Mouse (Mus musculus): ENCODE results near the gene Methig1. TPM values are rescaled to one million over a fixed set of nuclear protein-coding genes. Genes with fewer than 3 reads are reported as not detected.
"Not testable (repeated sequence)": the region's sequence is repeated elsewhere in the genome, so short reads cannot be mapped to it uniquely, and the experiment has no call there.

The Methig1 gene
- polyA plus RNA-seq, 1 experiment from 2014 or later = 0.62 TPM

DNA sequence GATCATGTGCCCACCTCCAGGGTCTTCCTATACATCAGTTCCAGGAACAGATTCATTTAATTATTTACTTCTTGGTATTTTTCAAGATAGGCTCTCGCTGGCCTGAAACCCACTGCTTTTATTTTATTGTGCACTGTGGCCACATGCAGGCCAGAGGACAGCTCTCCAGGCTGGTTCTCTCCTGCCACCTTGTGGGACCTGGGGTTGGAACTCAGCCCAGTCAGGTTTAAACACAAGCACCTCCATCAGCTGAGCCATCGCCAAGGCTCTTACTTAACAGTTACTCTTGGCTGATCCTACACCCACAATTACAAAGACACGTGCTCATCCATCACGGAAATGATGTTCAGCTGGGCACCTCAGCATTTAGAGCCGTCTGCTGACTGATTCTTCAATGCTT lies 31.8 kb upstream of the Methig1 start:
- Histone ChIP-seq H3K36me3 (no peaks in the 10 kb centered on the region), H3K4me1 (replicated peaks) (no peaks in the 10 kb centered on the region), H3K27ac (no peak overlapping the region), H3K9me3 (no peaks in the 10 kb centered on the region), H3K27me3 (no peaks in the 10 kb centered on the region), H3K4me3 (no peak overlapping the region), H3K4me2 (no peak overlapping the region), H3K9ac (no peak overlapping the region)
- 54% methylated on average over 5 of the region's 5 CpGs for WGBS
- no peak for ATAC-seq (ENCODE audit: low FRiP score)

DNA sequence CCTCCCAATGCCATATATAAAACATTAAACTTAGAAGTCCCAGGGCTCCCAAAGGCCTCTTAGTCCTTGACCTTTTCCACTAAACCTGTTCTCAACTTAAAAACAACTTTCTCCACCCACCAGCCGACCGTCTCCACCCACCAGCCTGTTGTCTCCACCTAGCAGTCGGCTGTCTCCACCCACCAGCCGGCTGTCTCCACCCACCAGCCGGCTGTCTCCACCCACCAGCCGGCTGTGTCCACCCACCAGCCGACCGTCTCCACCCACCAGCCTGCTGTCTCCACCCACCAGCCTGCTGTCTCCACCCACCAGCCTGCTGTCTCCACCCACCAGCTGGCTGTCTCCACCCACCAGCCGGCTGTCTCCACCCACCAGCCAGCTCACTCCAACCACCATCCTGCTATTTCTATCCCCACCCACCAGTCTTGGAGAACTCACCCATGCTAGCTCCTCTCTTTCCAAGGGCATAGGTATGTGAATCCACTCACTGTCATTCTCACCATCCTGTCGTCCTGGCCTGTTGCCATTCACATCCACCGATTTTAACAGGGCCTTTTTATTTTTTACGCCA lies 28.8 kb upstream of the Methig1 start:
- H3K36me3 ChIP-seq = no peaks in the 10 kb centered on the region
- no peaks in the 10 kb centered on the region for H3K9me3 ChIP-seq
- 0 out of 2 replicates have a peak, but pooled peaks cover 3% of the 10 kb centered on the region for H3K4me1 ChIP-seq (replicated peaks)
- ATAC-seq (ENCODE audit: low FRiP score) = no peak
- H3K9ac ChIP-seq = no peak overlapping the region
- H3K27ac ChIP-seq = no peak overlapping the region
- whole genome bisulfite sequencing = 79% methylated on average over 12 of the region's 12 CpGs
- no peak overlapping the region for H3K4me2 ChIP-seq
- H3K4me3 ChIP-seq = no peak overlapping the region
- no peaks in the 10 kb centered on the region for H3K27me3 ChIP-seq

DNA sequence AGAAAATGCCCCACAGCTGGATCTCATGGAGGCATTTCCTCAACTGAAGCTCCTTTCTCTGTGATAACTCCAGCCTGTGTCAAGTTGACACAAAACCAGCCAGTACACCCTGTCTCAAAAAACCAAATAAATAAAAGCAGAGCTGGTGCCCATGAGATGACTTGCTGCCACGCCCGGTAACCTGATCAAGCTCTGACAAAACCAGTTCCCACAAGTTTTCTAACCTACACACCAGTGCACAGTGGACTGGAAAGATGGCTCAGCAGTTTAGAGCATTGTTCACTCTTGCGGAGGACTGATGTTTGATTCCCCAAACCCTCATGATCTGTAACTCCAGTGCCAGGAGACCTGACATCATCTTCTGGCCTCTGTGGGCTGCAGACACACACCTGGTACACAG lies 27.7 kb upstream of the Methig1 start:
- 91% methylated on average over 3 of the region's 3 CpGs for WGBS
- no peak for ATAC-seq (ENCODE audit: low FRiP score)

DNA sequence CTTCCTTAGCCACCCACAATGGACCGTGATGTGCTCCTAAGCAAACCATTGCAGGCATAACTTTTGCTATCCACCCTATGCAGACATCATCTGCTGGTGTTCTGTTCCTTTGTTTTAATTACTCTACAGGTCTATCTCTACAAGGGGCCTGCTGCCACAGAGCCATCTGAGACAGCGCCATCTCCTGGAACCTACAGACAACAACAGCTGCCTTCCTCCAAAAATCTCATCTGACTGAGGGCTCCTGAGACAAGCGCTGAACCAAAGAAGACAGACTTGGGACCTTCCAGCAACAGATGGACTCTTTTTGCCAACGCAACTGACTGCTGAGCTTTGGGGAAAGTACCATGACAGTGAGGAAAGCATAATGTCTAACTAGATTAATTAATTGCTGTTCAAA lies 24.9 kb upstream of the Methig1 start:
- H3K27ac ChIP-seq; H3K9me3 ChIP-seq; H3K4me1 ChIP-seq (replicated peaks); ATAC-seq (ENCODE audit: low FRiP score); H3K9ac ChIP-seq; H3K36me3 ChIP-seq; H3K4me2 ChIP-seq; H3K4me3 ChIP-seq; H3K27me3 ChIP-seq: not testable (repeated sequence)
- WGBS = 61% methylated on average over 4 of the region's 4 CpGs

More for the DNA sequence above, 27.7 kb upstream of the Methig1 start:
- H3K9ac ChIP-seq = no peak overlapping the region
- no peak overlapping the region for H3K4me2 ChIP-seq
- H3K9me3 ChIP-seq = no peaks in the 10 kb centered on the region
- H3K27me3 ChIP-seq = no peaks in the 10 kb centered on the region
- H3K36me3 ChIP-seq = no peaks in the 10 kb centered on the region
- no peak overlapping the region for H3K27ac ChIP-seq
- 0 out of 2 replicates have a peak, but pooled peaks cover 3% of the 10 kb centered on the region for H3K4me1 ChIP-seq (replicated peaks)
- no peak overlapping the region for H3K4me3 ChIP-seq

DNA sequence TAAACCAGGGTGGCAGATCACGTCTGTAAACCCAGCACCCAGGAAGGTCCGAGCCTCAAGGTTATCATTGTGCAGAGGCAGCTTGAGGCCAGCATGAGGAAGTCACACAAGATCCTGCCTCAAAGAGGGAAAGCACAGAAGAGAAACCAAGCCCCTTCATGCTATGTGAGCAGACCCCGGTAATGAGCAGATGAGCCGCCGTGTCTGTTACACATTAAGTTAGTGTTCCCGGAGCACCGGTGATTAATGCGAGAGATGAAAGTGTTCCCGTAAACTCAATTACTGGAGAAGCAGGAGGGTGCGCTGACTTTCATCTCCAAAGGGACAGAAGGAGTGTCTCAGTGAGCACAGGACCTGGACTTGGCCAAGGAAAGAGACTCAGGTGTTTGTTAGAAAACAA lies 23.6 kb upstream of the Methig1 start:
- H3K27ac ChIP-seq = 0 out of 2 replicates have a peak overlapping the region, but pooled peaks have one; percentile 8
- H3K9ac ChIP-seq; H3K4me1 ChIP-seq (replicated peaks); ATAC-seq (ENCODE audit: low FRiP score); H3K9me3 ChIP-seq; H3K4me3 ChIP-seq; H3K27me3 ChIP-seq; H3K4me2 ChIP-seq; H3K36me3 ChIP-seq: not testable (repeated sequence)
- WGBS = 44% methylated on average over 10 of the region's 10 CpGs

DNA sequence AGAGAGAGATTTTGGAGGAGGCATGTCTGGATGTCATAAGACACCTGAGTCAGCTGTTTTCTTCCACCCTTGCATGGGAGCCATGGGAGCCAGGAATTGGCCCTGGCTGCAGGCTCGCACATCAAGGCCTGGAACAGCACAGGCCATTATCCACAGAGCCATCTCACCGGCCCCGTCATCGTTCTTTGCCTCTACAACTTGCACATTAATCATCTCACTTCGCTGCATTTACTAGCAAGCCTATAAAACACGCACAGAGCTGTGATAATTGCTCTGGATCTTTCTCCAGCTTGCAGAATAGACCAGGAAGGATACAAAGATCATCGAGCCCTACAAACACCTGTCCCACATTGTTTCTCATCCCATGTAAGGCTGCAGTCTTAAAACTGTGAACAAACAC lies 22.2 kb upstream of the Methig1 start:
- H3K4me1 ChIP-seq (replicated peaks) = 0 out of 2 replicates have a peak, but pooled peaks cover 7% of the 10 kb centered on the region
- ATAC-seq (ENCODE audit: low FRiP score) = no peak
- H3K9me3 ChIP-seq = no peaks in the 10 kb centered on the region
- no peaks in the 10 kb centered on the region for H3K36me3 ChIP-seq
- H3K4me2 ChIP-seq = no peak overlapping the region
- 58% methylated on average over 7 of the region's 7 CpGs for WGBS
- H3K4me3 ChIP-seq = no peak overlapping the region
- H3K27ac ChIP-seq = peak overlapping the region; percentile 44; the same call in 1 of the 2 replicates
- no peaks in the 10 kb centered on the region for H3K27me3 ChIP-seq
- no peak overlapping the region for H3K9ac ChIP-seq

DNA sequence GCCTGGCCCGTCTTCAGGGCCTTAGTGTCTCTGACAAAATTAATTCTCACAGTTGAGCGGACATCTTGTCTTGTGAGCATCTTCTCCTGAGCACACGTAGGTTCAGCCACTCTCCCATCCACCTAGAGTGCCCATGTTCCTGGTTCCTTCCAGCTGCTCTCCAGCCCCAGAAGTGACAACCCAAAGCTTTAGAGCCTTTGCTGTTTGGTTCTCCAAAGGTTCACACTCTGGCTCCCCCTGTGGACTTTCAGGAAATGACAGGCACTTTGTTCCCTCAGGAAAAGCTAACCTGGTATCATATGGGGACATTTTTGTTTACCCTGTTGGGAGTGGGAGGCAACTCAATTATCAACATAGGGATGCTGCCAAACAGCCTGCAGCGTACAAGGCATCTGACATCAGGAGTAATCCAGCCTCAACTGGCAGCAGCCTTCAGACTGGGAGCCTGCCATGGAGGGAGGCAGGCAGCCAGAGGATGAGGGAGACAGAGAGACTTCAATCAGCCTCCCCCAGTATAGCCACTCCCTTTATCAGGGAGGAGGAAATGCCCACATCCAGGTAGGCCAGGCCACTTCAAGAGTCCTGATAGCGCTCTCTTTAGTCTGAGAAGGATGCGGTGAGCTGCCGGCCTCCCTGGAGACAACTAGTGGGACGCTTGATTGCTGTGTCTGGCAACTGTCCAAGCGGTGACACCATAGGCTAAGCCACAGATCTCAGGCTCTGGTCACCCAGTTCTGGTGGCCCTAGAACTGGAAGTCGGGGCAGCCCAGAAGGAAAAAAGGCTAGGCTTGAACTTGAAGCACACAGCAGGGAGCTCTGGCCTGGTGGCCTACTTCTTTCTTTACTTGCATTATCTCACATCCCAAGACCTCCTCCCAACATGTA lies 20.6 kb upstream of the Methig1 start:
- H3K4me3 ChIP-seq; H3K4me1 ChIP-seq (replicated peaks); H3K9ac ChIP-seq; H3K27me3 ChIP-seq; H3K27ac ChIP-seq; H3K36me3 ChIP-seq; H3K4me2 ChIP-seq; H3K9me3 ChIP-seq; ATAC-seq (ENCODE audit: low FRiP score): not testable (repeated sequence)
- WGBS = 54% methylated on average over 3 of the region's 10 CpGs

DNA sequence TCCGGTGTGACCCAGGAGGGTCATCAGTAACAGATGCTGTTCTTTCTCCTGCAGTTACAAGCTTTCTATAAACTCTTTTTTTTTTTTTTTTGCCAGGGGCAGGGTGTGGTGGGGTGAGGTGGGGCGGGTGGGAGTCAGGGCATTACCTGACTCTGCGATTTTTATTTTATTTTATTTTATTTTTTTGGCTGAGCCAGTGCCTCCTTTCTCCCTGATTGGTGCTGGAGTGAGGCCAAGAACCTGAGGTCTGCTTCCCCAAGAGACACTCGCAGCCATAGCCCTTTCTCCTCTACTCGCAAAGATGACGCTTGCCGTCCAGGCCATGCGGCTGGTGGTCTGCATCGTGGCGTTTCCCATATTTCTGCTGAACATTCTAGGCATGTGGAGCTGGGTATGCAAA lies 18.3 kb upstream of the Methig1 start, which contains the start of gene Mettl7a3:
TSS of gene Mettl7a3 (plus strand) at position 301 of the 400 bp plus-strand sequence.
- Histone ChIP-seq H3K27me3 (no peaks in the 10 kb centered on the region), H3K27ac (no peak within 1 kb of the TSS), H3K4me3 (no peak within 1 kb of the TSS), H3K4me2 (no peak within 1 kb of the TSS), H3K9ac (no peak within 1 kb of the TSS), H3K9me3 (no peaks in the 10 kb centered on the region), H3K36me3 (no peaks in the 10 kb centered on the region), H3K4me1 (replicated peaks) (0 out of 2 replicates have a peak, but pooled peaks cover 5% of the 10 kb centered on the region)
- no peak for ATAC-seq (ENCODE audit: low FRiP score)
- 68% methylated on average over 10 of the region's 10 CpGs for WGBS

DNA sequence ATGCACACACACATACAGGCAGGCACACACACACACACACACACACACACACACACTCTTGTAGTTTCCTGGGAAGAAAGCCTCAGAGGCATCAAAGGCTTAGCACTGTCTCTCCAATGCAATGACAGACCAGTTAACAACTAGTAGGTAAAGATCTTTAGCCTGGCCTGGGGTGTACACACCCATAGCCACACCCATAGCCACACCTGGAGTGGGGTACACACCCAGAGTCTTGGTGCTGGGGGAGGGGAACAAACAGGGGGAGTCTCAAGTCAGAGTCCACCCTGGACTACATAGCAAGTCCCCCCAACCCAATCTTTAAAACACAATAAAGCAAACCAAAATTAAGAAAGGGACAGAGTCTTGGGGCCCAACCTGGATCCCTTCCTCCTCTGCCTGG lies 15.6 kb upstream of the Methig1 start:
- not testable (repeated sequence) for H3K4me2 ChIP-seq; H3K4me1 ChIP-seq (replicated peaks); H3K27ac ChIP-seq; H3K9ac ChIP-seq; H3K27me3 ChIP-seq; H3K36me3 ChIP-seq; H3K4me3 ChIP-seq; H3K9me3 ChIP-seq; ATAC-seq (ENCODE audit: low FRiP score)

DNA sequence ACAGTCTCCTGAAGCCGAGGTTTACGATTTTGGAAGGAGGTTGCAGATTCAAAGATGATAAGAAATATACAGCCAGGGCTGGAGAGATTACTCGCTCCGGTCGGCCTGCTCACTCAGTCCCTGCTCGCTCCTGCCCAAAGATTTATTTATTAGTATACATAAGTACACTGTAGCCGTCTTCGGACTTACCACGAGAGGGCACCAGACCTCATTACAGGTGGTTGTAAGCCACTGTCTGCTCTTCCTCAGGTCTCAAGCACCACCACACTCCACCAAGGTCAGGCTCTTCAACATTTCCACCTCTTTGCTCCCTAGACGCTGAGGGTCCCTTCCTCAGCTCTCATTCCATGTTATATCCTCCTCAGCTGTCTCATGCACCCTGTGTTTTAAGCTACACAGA lies 15.1 kb upstream of the Methig1 start:
- not testable (repeated sequence) for H3K4me3 ChIP-seq; H3K9ac ChIP-seq; H3K9me3 ChIP-seq; H3K4me1 ChIP-seq (replicated peaks); H3K27ac ChIP-seq; H3K4me2 ChIP-seq; H3K27me3 ChIP-seq; ATAC-seq (ENCODE audit: low FRiP score); H3K36me3 ChIP-seq
- 42% methylated on average over 10 of the region's 10 CpGs for WGBS

DNA sequence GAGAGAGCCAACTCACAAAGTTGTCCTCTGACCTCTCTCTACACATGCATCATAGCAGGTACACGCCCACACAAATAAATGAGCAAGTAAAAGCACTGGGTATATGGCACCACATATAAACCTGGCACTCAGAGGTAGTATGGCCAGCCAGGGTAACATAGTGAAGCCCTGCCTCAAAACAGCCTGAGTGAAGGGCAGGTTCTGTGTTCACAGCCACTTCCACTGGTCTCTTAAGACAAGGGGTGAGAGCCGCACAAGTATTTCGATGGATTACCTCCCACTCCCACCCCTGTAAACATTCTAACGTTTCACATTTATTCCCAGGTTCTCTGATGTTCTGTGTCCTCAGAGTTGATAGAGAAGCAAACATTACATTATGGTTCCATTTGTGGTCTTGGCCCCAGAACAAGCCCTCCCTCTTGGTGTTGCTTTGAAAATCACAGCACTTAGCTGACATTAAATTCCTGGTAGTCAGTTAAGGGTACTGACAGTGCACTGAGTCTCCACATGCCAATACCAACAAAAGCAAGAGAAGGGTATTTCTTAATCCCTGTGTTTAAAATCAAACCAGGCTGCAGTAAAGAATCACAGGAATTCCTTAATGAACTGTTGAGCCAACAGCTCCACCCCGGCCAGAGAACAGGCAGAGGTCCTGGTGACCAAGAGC lies 11.5 kb upstream of the Methig1 start:
- not testable (repeated sequence) for H3K27me3 ChIP-seq; H3K9me3 ChIP-seq; H3K27ac ChIP-seq; ATAC-seq (ENCODE audit: low FRiP score); H3K4me1 ChIP-seq (replicated peaks); H3K36me3 ChIP-seq; H3K4me3 ChIP-seq; H3K9ac ChIP-seq; H3K4me2 ChIP-seq
- 88% methylated on average over 5 of the region's 5 CpGs for WGBS

DNA sequence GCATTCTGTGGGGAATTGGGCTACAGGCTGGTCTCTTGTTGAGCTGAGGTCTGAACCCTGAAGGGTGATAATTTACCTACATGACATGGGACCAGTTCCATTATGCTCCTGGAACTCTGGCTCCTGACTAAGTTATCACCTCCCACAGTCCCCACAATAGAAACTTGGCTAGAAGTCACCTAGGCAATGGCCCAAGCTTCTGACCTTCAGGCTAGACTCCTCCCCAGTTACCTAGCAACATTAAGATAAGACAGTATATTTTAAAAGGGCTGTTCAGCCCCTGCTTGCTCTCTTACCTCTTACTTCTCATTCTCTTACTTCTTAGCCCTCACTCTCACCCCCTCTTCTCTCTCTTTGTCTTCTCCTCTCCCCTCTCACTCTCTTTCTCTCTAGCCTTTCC lies 7.5 kb upstream of the Methig1 start:
- no peak for ATAC-seq (ENCODE audit: low FRiP score)
- no peak overlapping the region for H3K4me2 ChIP-seq
- H3K27ac ChIP-seq = no peak overlapping the region
- no peak overlapping the region for H3K9ac ChIP-seq
- no peak overlapping the region for H3K4me3 ChIP-seq
- no peaks in the 10 kb centered on the region for H3K27me3 ChIP-seq
- no peaks in the 10 kb centered on the region; the same call in 1 of the 2 replicates for H3K36me3 ChIP-seq
- no peaks in the 10 kb centered on the region for H3K4me1 ChIP-seq (replicated peaks)
- H3K9me3 ChIP-seq = no peaks in the 10 kb centered on the region
